Mouse (Mus musculus): ENCODE measurements around the gene Parp11. TPM values are rescaled to one million over a fixed set of nuclear protein-coding genes. Genes with fewer than 3 reads are reported as not detected.

Gene Parp11
- 15.1 and 16.1 TPM in 2 replicates for polyA plus RNA-seq (2015; fragmentation: Nextera tagmentation; extraction: Ambion mirVana)

GRCm38 (mm10) chr6:127446436-127446890 lies at the start of gene Parp11:
Parp11 (plus strand) TSS chr6:127446840.
- Histone ChIP-seq H3K4me2 (ENCODE audit: low read length) (peak within 1 kb of the TSS; percentile 48), H3K4me1 (replicated peaks; ENCODE audit: insufficient read depth, low read length) (no peaks in the 10 kb centered on the region), H3K27me3 (ENCODE audit: insufficient read depth, low read length) (no peaks in the 10 kb centered on the region), H3K9me3 (replicated peaks; ENCODE audit: low read length) (no peaks in the 10 kb centered on the region), H3K9ac (ENCODE audit: low read depth, low read length) (no peak within 1 kb of the TSS), H3K36me3 (ENCODE audit: insufficient read depth, low read length) (no peaks in the 10 kb centered on the region), H3K27ac (no peak within 1 kb of the TSS), H3K4me3 (replicated peaks; ENCODE audit: low read depth, low read length) (peak within 1 kb of the TSS; percentile 14; the same call in 1 of the 2 replicates)
- ATAC-seq (replicated peaks; ENCODE audit: low FRiP score, low read depth): no peak
- 15% methylated on average over 8 of the region's 8 CpGs for WGBS
- peak; percentile 94 for TF ChIP-seq CTCF (IDR thresholded peaks at IDR 0.05; ENCODE audit: low read depth)
- peak; percentile 73 for DNase-seq (ENCODE audit: low spot score)

- Histone ChIP-seq H3K4me1 (replicated peaks; ENCODE audit: insufficient read depth, low read length) (no peaks in the 10 kb centered on the region), H3K9me3 (replicated peaks; ENCODE audit: low read length) (no peaks in the 10 kb centered on the region), H3K9ac (ENCODE audit: low read depth, low read length) (no peak overlapping the region), H3K4me2 (ENCODE audit: low read length) (no peak overlapping the region), H3K27ac (no peak overlapping the region), H3K27me3 (ENCODE audit: insufficient read depth, low read length) (no peaks in the 10 kb centered on the region), H3K36me3 (ENCODE audit: insufficient read depth, low read length) (no peaks in the 10 kb centered on the region), H3K4me3 (replicated peaks; ENCODE audit: low read depth, low read length) (no peak overlapping the region)
- DNase-seq (ENCODE audit: low spot score) (no peak), ATAC-seq (replicated peaks; ENCODE audit: low FRiP score, low read depth) (no peak)
- no peak for TF ChIP-seq CTCF (IDR thresholded peaks at IDR 0.05; ENCODE audit: low read depth)
- WGBS: 34% methylated on average over 2 of the region's 2 CpGs
Measured at GRCm38 (mm10) chr6:127398073-127398472, 48.6 kb upstream of the Parp11 start.

- ATAC-seq (replicated peaks; ENCODE audit: low FRiP score, low read depth) (no peak), DNase-seq (ENCODE audit: low spot score) (no peak)
- Histone ChIP-seq H3K4me3 (replicated peaks; ENCODE audit: low read depth, low read length) (no peak overlapping the region), H3K9me3 (replicated peaks; ENCODE audit: low read length) (no peaks in the 10 kb centered on the region), H3K36me3 (ENCODE audit: insufficient read depth, low read length) (no peaks in the 10 kb centered on the region), H3K4me2 (ENCODE audit: low read length) (no peak overlapping the region), H3K4me1 (replicated peaks; ENCODE audit: insufficient read depth, low read length) (no peaks in the 10 kb centered on the region), H3K27ac (no peak overlapping the region), H3K9ac (ENCODE audit: low read depth, low read length) (no peak overlapping the region), H3K27me3 (ENCODE audit: insufficient read depth, low read length) (no peaks in the 10 kb centered on the region)
- no peak for TF ChIP-seq CTCF (IDR thresholded peaks at IDR 0.05; ENCODE audit: low read depth)
- 45% methylated on average over 3 of the region's 3 CpGs for WGBS
Measured at GRCm38 (mm10) chr6:127401419-127401818, 45.2 kb upstream of the Parp11 start.

- Histone ChIP-seq H3K9me3 (replicated peaks; ENCODE audit: low read length) (no peaks in the 10 kb centered on the region), H3K4me2 (ENCODE audit: low read length) (no peak overlapping the region), H3K36me3 (ENCODE audit: insufficient read depth, low read length) (no peaks in the 10 kb centered on the region), H3K9ac (ENCODE audit: low read depth, low read length) (no peak overlapping the region), H3K27me3 (ENCODE audit: insufficient read depth, low read length) (no peaks in the 10 kb centered on the region), H3K4me3 (replicated peaks; ENCODE audit: low read depth, low read length) (no peak overlapping the region), H3K4me1 (replicated peaks; ENCODE audit: insufficient read depth, low read length) (no peaks in the 10 kb centered on the region), H3K27ac (no peak overlapping the region)
- ATAC-seq (replicated peaks; ENCODE audit: low FRiP score, low read depth): peak; percentile 49; the same call in 1 of the 2 replicates
- DNase-seq (ENCODE audit: low spot score): peak; percentile 36
- 27% methylated on average over 13 of the region's 13 CpGs for WGBS
- no peak for TF ChIP-seq CTCF (IDR thresholded peaks at IDR 0.05; ENCODE audit: low read depth)
Measured at GRCm38 (mm10) chr6:127404070-127404810, 42.4 kb upstream of the Parp11 start.

- Histone ChIP-seq H3K4me3 (replicated peaks; ENCODE audit: low read depth, low read length) (no peak overlapping the region), H3K27ac (no peak overlapping the region), H3K27me3 (ENCODE audit: insufficient read depth, low read length) (no peaks in the 10 kb centered on the region), H3K4me2 (ENCODE audit: low read length) (no peak overlapping the region), H3K9me3 (replicated peaks; ENCODE audit: low read length) (no peaks in the 10 kb centered on the region), H3K36me3 (ENCODE audit: insufficient read depth, low read length) (no peaks in the 10 kb centered on the region), H3K9ac (ENCODE audit: low read depth, low read length) (no peak overlapping the region), H3K4me1 (replicated peaks; ENCODE audit: insufficient read depth, low read length) (no peaks in the 10 kb centered on the region)
- no peak for TF ChIP-seq CTCF (IDR thresholded peaks at IDR 0.05; ENCODE audit: low read depth)
- DNase-seq (ENCODE audit: low spot score) (no peak), ATAC-seq (replicated peaks; ENCODE audit: low FRiP score, low read depth) (no peak)
- 74% methylated on average over 7 of the region's 7 CpGs for WGBS
Measured at GRCm38 (mm10) chr6:127405682-127406081, 41.0 kb upstream of the Parp11 start.

- no peak for DNase-seq (ENCODE audit: low spot score)
- TF ChIP-seq CTCF (IDR thresholded peaks at IDR 0.05; ENCODE audit: low read depth): no peak
Measured at GRCm38 (mm10) chr6:127407742-127408141, 38.9 kb upstream of the Parp11 start.

More at GRCm38 (mm10) chr6:127407742-127408141, 38.9 kb upstream of the Parp11 start:
- WGBS: 29% methylated on average over 4 of the region's 4 CpGs
- no peaks in the 10 kb centered on the region for H3K4me1 ChIP-seq (replicated peaks; ENCODE audit: insufficient read depth, low read length)
- no peak overlapping the region for H3K9ac ChIP-seq (ENCODE audit: low read depth, low read length)
- H3K27me3 ChIP-seq (ENCODE audit: insufficient read depth, low read length): no peaks in the 10 kb centered on the region
- H3K4me2 ChIP-seq (ENCODE audit: low read length): no peak overlapping the region
- no peak overlapping the region for H3K4me3 ChIP-seq (replicated peaks; ENCODE audit: low read depth, low read length)
- no peaks in the 10 kb centered on the region for H3K9me3 ChIP-seq (replicated peaks; ENCODE audit: low read length)
- H3K36me3 ChIP-seq (ENCODE audit: insufficient read depth, low read length): no peaks in the 10 kb centered on the region
- H3K27ac ChIP-seq: no peak overlapping the region
- no peak for ATAC-seq (replicated peaks; ENCODE audit: low FRiP score, low read depth)

Data from kidney, postnatal 0 days (tissue).